Mouse (Mus musculus): ENCODE results near the gene Kcnh4.

DNA sequence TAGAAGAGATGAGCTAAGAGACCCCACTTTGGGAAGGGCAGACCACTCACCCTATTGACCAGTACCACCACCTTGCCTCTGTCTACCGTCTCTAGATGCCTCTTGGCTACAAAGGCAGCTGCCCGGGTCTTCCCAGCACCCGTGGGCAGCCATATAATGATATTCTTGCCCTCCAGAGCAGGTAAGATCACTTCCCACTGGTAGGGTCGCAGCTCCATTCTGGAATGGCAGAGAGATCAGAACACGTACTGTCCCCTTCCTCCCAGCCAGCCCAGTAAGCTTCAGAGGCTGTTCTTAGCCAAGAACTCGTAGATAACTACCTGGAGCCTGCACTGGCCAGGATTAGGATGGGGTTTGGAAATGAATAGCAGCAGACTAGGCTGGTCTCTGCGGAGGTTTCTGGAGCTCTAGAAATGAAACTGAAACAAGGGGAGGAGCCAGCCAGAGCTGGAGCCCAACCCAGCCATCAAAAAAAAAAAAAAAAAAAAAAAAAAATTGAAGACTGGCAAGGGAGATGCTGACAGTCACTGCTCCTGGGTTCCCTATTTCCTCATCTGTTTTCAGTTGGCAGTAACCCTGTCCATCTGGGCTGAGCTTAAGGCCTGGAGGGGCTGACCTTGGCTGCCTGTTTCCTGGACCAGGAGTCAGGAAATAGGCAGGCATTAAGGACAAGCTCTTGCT is 55.8 kb downstream of the Kcnh4 start, which contains the start of gene Dhx58:
- TF ChIP-seq CTCF (IDR thresholded peaks at IDR 0.05) (no peak), POLR2A (IDR thresholded peaks at IDR 0.05; ENCODE audit: insufficient read depth, low read depth, low read length) (peak; percentile 68), EP300 (IDR thresholded peaks at IDR 0.05; ENCODE audit: insufficient read depth, low read depth, low read length) (no peak)
